Mouse (Mus musculus) kidney, adult 2 months (tissue): ENCODE measurements around the gene Snap25. TPM values are rescaled to one million over a fixed set of nuclear protein-coding genes. Genes with fewer than 3 reads are reported as not detected.

ENCODE experiments used
- DNase-seq: peaks from one replicate; pipeline ENCODE4 v3.0.0; 2021
- H3K27ac ChIP-seq: fragments of 200-500 bp; 2 replicates; pipeline ENCODE4 v1.5.1; 2012; ENCODE audit warnings: low read depth, low read length, control low read depth, inconsistent platforms; ENCODE audit not compliant: insufficient read depth
- H3K27me3 ChIP-seq: fragments of 200-500 bp; replicated peaks from 2 replicates; pipeline ENCODE4 v1.6.1; 2012; ENCODE audit warnings: mild to moderate bottlenecking, moderate library complexity, low read length, inconsistent platforms; ENCODE audit not compliant: control insufficient read depth, insufficient read depth
- H3K36me3 ChIP-seq: fragments of 200-500 bp; 2 replicates; pipeline ENCODE4 v1.6.1; 2012; ENCODE audit warnings: mild to moderate bottlenecking, moderate library complexity, low read length, inconsistent platforms; ENCODE audit not compliant: control insufficient read depth, insufficient read depth
- H3K4me1 ChIP-seq: fragments of 200-500 bp; 2 replicates; pipeline ENCODE4 v1.6.1; 2011; ENCODE audit warnings: low read length; ENCODE audit not compliant: control insufficient read depth, insufficient read depth
- H3K4me3 ChIP-seq: fragments of 200-500 bp; 2 replicates; pipeline ENCODE4 v1.5.1; 2011; ENCODE audit warnings: mild to moderate bottlenecking, low read depth, low read length, control low read depth; ENCODE audit not compliant: insufficient read depth
- CTCF ChIP-seq: fragments of 200-500 bp; conservative IDR thresholded peaks from 2 replicates; pipeline ENCODE4 v1.5.1; 2011; ENCODE audit warnings: low read depth, mild to moderate bottlenecking, control low read depth, low read length, moderate library complexity, mixed read lengths; ENCODE audit not compliant: insufficient read depth, insufficient read length
- POLR2A ChIP-seq: fragments of 200-500 bp; IDR thresholded peaks from one replicate; pipeline ENCODE4 v1.6.1; 2011; ENCODE audit warnings: low read depth, low read length, control low read depth
- WGBS: fragments of 180-500 bp; shearing (Covaris S2); methylation state at CpG from one replicate; pipeline ENCODE4 v1.1.7; 2018; 5-methylcytosine and 5-hydroxymethylcytosine counted together
- polyA plus RNA-seq: library from polyadenylated mRNA; depleted of rRNA; stranded (reverse); fragments of >200 nt; gene quantifications from 2 replicates; pipeline ENCODE4 v1.2.3, GENCODE M21; 2012

The Snap25 gene
- polyA plus RNA-seq, 1 experiment: 1.9 TPM

DNA sequence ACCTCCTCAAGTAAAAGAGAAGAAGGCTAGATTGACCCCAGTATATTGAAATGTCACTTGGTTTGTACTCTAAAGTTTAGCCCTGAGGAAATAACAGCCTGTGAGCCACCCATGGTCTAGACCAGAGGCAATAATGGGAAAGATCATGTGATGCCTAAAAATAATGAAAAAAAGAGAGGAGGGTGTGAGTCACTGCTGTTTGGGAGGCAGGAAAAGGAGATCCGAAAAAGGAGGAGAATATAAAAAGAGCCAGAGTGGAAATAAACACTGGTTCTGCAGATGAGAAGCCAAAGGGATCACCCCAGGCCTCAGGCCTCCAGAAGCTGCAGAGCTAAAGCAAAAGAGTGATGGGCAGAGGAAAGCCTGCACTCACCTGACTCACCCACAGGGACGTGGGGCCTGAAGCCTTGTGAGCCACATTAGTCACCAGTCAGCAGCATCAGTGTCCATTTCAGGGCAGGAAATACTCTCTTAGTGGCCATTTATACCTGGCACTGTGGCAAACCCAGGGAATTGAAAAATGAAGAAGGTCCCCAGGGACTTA, 85.7 kb downstream of the Snap25 start:
- no peaks in the 10 kb centered on the region for H3K27me3 ChIP-seq
- no peaks in the 10 kb centered on the region for H3K4me1 ChIP-seq
- WGBS: 46% methylated on average over 2 of the region's 2 CpGs
- TF ChIP-seq CTCF: no peak
- TF ChIP-seq POLR2A: no peak
- H3K4me3 ChIP-seq: no peak overlapping the region
- no peak for DNase-seq
- H3K36me3 ChIP-seq: no peaks in the 10 kb centered on the region
- H3K27ac ChIP-seq: no peak overlapping the region

DNA sequence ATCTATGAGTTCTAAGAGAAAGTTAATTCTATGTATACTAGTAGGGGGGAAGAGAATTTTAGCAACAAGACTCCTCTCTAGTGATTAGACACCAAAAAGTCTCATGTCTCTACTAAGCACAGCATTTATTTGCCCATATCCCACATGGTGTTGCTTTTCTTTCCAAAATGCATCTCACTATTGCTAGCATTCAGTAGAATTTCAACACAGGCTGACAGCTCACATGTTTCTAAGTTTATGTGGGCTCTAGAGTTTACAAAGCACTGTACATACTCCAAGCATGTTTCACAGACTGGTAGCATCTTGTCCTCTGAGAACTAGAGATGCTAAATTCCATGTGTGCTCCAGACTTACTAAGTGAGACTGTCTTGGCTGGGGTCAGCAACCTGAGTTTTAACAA, 87.8 kb downstream of the Snap25 start:
- H3K4me3 ChIP-seq: no peak overlapping the region
- no peak for DNase-seq
- H3K27ac ChIP-seq: no peak overlapping the region
- TF ChIP-seq POLR2A: no peak
- no peak for TF ChIP-seq CTCF
- H3K36me3 ChIP-seq: no peaks in the 10 kb centered on the region
- H3K4me1 ChIP-seq: no peaks in the 10 kb centered on the region
- no peaks in the 10 kb centered on the region for H3K27me3 ChIP-seq

DNA sequence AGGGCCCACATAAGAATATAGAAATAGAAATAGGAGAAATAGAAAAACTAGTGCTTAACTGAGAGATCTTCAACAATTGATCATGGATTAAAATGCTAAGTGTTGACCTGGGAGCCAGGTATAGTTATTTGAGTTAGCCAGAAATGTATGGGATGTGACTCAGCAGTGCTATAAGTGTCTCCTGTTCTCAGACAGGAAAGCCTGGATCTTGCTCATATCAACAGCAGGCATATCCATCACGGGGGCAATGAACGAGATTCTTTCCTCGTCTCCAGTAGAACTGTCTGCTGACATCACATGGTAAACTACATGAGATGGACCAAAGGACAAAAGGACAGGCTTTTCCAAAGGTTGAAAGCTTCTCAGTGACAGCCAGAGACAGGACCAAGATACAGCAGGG, 88.8 kb downstream of the Snap25 start:
- H3K4me1 ChIP-seq: no peaks in the 10 kb centered on the region
- no peak overlapping the region for H3K27ac ChIP-seq
- DNase-seq: no peak
- no peaks in the 10 kb centered on the region for H3K27me3 ChIP-seq
- H3K36me3 ChIP-seq: no peaks in the 10 kb centered on the region
- 72% methylated on average over 3 of the region's 3 CpGs for WGBS
- H3K4me3 ChIP-seq: no peak overlapping the region
- TF ChIP-seq POLR2A (no peak), CTCF (no peak)

DNA sequence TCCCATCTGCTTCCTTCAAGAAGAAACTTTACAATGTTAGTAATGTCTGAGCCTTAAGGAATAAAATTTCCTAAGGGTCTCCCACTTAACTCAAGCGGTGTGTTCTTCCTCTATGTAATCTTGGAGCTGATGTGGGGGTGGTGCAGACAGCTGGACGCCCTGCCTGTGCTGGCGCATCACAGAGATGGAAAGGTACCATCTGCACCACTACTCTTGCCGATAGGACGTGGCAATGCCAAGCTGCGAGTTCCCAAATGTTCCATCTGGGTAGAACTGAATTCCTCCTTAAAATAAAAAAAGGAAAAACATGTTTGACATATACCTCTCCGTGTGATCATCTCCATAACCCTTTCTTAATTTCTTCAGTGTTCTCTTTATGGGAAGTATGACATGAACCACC, 89.9 kb downstream of the Snap25 start:
- H3K27ac ChIP-seq: no peak overlapping the region
- H3K4me1 ChIP-seq: no peaks in the 10 kb centered on the region
- H3K4me3 ChIP-seq: no peak overlapping the region
- 80% methylated on average over 7 of the region's 7 CpGs for WGBS
- H3K36me3 ChIP-seq: no peaks in the 10 kb centered on the region
- TF ChIP-seq CTCF (no peak), POLR2A (no peak)
- H3K27me3 ChIP-seq: no peaks in the 10 kb centered on the region
- DNase-seq: no peak

DNA sequence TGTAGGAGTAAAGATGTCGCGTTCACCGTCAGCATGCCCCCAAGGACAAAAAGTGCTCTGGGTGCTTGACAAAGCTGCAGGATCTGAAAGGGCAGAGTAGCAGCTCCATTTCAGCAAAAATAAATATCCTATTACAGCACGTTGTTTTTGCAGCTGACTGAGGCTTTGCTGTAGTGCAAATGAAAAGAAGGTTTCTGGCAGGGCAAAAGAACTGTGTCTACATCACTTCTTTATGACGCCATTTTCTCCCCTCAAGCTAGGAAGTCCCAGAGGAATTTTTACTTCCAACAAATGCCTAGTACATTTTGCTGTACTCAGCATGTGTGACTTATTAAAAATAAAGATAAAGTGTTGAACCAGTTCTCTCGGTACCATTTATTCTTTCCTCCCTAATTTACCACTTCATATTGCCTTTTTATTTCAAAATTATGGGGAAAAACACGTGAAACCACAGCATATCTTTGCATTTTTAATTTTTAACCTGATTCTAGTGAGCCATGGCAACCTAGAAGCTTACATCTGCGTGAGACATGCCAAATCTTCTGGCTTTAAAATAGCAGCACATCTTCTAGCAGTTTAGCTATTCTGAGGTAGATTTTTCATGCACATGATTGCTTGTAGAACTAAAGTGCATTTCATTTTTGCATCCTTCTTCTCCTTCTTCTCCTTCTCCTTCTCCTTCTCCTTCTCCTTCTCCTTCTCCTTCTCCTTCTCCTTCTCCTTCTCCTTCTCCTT, 94.9 kb downstream of the Snap25 start:
- Histone ChIP-seq H3K4me1 (no peaks in the 10 kb centered on the region), H3K4me3 (no peak overlapping the region), H3K27me3 (no peaks in the 10 kb centered on the region), H3K36me3 (no peaks in the 10 kb centered on the region), H3K27ac (no peak overlapping the region)
- no peak for TF ChIP-seq POLR2A
- TF ChIP-seq CTCF: no peak
- WGBS: 31% methylated on average over 8 of the region's 8 CpGs
- no peak for DNase-seq

DNA sequence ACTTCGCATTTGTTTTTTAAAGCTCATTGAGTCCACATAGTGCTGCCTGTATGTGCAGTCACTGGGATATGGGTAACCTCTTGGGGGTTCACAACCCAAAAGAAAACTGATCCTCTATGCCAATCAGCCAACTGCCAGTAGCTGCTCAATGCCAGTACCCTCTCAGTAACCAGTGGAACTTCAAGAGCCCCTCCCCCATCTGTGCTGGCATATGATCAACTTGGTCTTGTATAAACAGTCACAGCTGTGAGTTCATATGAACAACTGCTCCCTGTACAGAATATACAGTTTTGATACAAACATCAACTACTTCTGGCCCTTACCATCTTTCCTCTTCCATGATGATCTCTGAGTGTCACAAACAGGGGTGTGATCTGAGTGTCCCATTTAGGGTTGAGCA, 98.1 kb downstream of the Snap25 start:
- Histone ChIP-seq H3K36me3 (no peaks in the 10 kb centered on the region), H3K4me3 (no peak overlapping the region), H3K4me1 (no peaks in the 10 kb centered on the region), H3K27ac (no peak overlapping the region), H3K27me3 (no peaks in the 10 kb centered on the region; the same call in 1 of the 2 replicates)
- TF ChIP-seq POLR2A (no peak), CTCF (no peak)
- no peak for DNase-seq
- 91% methylated on average over 1 of the region's 1 CpGs for WGBS

DNA sequence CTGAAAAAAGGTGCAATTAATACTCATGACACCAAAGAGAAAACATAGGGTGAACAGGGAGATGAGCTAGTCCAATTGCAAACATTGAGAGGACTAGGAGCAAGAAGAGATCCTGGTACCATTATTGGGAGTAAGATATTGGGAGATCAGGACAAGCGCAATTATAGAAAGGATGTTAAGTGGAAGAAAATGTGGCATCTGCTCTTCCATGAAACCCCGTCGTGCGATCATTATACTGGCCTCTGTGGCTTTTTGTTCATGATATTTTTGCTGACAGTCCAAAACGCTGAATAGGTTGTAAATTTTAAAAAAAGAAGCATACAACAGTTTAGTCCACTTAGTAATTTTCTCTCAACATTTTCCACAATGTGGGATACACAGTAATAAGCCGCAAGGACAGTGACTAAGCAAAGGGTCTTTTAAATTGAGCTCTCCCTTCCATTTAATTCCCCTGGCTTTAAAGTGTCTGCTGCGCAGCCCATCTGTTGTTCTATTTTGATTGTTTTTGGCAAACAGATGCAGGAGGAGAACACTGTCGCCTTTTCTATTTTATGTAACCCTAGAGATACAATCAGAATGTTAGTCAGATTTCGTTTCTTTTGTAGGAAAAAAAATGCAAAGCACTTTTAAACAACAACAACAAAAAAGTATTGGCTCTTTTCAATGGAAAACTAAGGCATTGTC, 103.6 kb downstream of the Snap25 start:
- 77% methylated on average over 9 of the region's 9 CpGs for WGBS
- no peaks in the 10 kb centered on the region for H3K4me1 ChIP-seq
- H3K27me3 ChIP-seq: no peaks in the 10 kb centered on the region; the same call in 1 of the 2 replicates
- no peaks in the 10 kb centered on the region for H3K36me3 ChIP-seq
- TF ChIP-seq POLR2A: no peak
- TF ChIP-seq CTCF: no peak
- no peak overlapping the region for H3K27ac ChIP-seq
- no peak for DNase-seq
- no peak overlapping the region for H3K4me3 ChIP-seq
